Mouse (Mus musculus): ENCODE measurements at regions not wholly inside any gene's neighbourhood (a gene's known extent, or its start where the extent isn't known, plus 50 kb on each side); places are given as distances from the start of the nearest gene placed in this dataset.
A peak's percentile ranks its signal among the peaks of the same experiment; 100 is the strongest.
"Not testable (repeated sequence)": the region's sequence is repeated elsewhere in the genome, so short reads cannot be mapped to it uniquely, and the experiment has no call there.

DNA sequence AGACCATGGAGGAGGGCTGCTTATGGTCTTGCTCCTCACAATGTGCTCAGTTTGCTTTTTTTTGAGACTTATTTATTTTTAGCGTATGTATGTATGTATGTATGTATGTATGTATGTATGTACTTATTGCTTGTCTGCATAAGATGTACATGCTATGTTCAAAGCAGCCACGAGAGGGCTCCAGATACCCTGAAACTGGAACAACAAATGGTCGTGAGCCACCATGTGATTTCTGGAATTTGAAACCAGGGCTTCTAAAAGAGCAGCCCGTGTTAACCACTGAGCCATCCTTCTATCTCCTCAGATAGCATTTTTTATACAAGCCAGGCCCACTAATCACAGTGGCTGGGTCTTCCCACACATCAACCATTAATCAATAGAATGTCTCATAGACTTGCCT lies 611.2 kb downstream of the 5730507C01Rik start:
- no peak for DNase-seq (ENCODE audit: low spot score)
- no peaks in the 10 kb centered on the region for H3K4me1 ChIP-seq (replicated peaks; ENCODE audit: control insufficient read depth, insufficient read depth)
- no peaks in the 10 kb centered on the region for H3K36me3 ChIP-seq (ENCODE audit: control insufficient read depth, insufficient read depth, low read length)
- H3K4me2 ChIP-seq (replicated peaks; ENCODE audit: low read depth) = no peak overlapping the region
- no peaks in the 10 kb centered on the region for H3K27me3 ChIP-seq (ENCODE audit: control insufficient read depth, insufficient read depth, low read length)
- ATAC-seq (ENCODE audit: low FRiP score, low TSS enrichment) = no peak
- no peak for TF ChIP-seq EP300 (optimal IDR thresholded peaks at IDR 0.05)
- TF ChIP-seq CTCF (IDR thresholded peaks at IDR 0.05; ENCODE audit: low read depth) = no peak
- WGBS = 71% methylated on average over 4 of the region's 4 CpGs
- no peak overlapping the region for H3K4me3 ChIP-seq (ENCODE audit: low read depth, low read length)
- H3K9me3 ChIP-seq (ENCODE audit: control insufficient read depth, low read length) = no peaks in the 10 kb centered on the region
- no peak overlapping the region for H3K9ac ChIP-seq (ENCODE audit: low read length)
- H3K27ac ChIP-seq (replicated peaks) = no peak overlapping the region

DNA sequence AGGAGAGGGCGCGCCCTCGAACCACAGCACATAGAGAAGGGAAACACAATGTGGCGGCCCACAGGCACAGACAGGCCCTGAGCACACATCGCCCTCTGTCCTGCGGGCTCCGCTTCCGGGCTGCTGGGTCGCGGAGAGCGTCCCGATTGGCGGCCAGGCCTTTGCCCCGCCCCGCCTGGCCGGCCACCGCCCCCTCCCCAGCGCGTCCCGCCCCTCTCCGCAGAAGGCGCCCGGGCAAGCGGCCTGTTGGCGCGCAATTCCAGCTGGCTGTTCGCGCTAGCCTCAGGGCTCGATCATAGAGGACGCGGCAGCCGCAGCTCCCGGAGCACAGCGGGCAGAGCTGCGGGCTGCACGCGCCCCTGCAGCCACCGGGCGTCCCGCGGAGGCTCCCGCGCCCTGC lies 661.3 kb downstream of the 5730507C01Rik start:
- no peaks in the 10 kb centered on the region for H3K4me1 ChIP-seq (replicated peaks; ENCODE audit: control insufficient read depth, insufficient read depth)
- ATAC-seq (ENCODE audit: low FRiP score, low TSS enrichment) = 0 out of 2 replicates have a peak, but pooled peaks have one; percentile 38

DNA sequence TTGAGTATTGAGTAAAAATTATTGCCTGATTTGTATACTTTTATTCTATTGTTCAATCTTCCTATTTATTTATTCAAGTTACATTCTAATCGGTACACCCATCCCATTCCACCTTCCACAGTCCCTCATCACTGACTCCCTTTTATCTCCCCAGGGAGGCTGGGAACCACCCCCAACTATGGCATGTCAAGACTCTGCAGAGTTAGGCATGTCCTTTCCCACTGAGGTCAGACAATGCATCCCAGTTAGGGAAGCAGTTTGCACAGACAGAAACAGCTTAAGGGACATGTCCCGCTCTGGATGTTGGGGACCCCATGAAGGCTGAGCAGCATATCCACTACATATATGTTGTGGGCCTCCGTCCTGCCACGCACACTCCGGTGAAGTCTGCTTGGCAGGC lies 678.1 kb downstream of the 5730507C01Rik start:
- Histone ChIP-seq H3K36me3 (ENCODE audit: control insufficient read depth, insufficient read depth, low read length) (no peaks in the 10 kb centered on the region), H3K27ac (replicated peaks) (no peak overlapping the region), H3K9me3 (ENCODE audit: control insufficient read depth, low read length) (no peaks in the 10 kb centered on the region), H3K27me3 (ENCODE audit: control insufficient read depth, insufficient read depth, low read length) (no peaks in the 10 kb centered on the region), H3K9ac (ENCODE audit: low read length) (no peak overlapping the region), H3K4me2 (replicated peaks; ENCODE audit: low read depth) (no peak overlapping the region), H3K4me1 (replicated peaks; ENCODE audit: control insufficient read depth, insufficient read depth) (no peaks in the 10 kb centered on the region), H3K4me3 (ENCODE audit: low read depth, low read length) (no peak overlapping the region)
- DNase-seq (ENCODE audit: low spot score) (no peak), ATAC-seq (ENCODE audit: low FRiP score, low TSS enrichment) (no peak)
- WGBS = 97% methylated on average over 5 of the region's 5 CpGs
- TF ChIP-seq EP300 (optimal IDR thresholded peaks at IDR 0.05) (no peak), CTCF (IDR thresholded peaks at IDR 0.05; ENCODE audit: low read depth) (no peak)

More for the DNA sequence above, 661.3 kb downstream of the 5730507C01Rik start:
- Histone ChIP-seq H3K9me3 (ENCODE audit: control insufficient read depth, low read length) (no peaks in the 10 kb centered on the region), H3K27ac (replicated peaks) (no peak overlapping the region), H3K4me2 (replicated peaks; ENCODE audit: low read depth) (no peak overlapping the region), H3K4me3 (ENCODE audit: low read depth, low read length) (no peak overlapping the region), H3K27me3 (ENCODE audit: control insufficient read depth, insufficient read depth, low read length) (no peaks in the 10 kb centered on the region), H3K36me3 (ENCODE audit: control insufficient read depth, insufficient read depth, low read length) (no peaks in the 10 kb centered on the region), H3K9ac (ENCODE audit: low read length) (no peak overlapping the region)
- DNase-seq (ENCODE audit: low spot score) = no peak
- TF ChIP-seq CTCF (IDR thresholded peaks at IDR 0.05; ENCODE audit: low read depth) (no peak), EP300 (optimal IDR thresholded peaks at IDR 0.05) (no peak)
- 17% methylated on average over 35 of the region's 43 CpGs for WGBS

DNA sequence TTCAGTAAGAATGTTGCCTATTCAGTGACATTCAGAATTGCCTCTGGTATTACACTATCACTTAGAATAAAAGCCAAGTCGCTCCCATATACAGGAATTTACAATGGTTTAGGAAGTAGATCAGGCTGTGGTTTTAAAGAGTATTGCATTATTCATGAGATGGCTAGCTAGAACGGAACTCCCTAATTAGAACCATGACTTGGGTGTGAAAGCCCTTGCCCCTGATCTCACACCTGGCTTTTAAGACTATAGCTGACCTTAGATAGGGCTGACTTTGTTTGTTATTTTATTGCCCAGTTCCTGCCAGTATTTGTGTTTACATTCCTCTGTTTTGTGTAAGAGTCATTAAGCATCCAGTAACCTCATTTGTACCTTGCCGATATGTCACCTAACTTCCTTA lies 678.7 kb downstream of the 5730507C01Rik start:
- not testable (repeated sequence) for H3K27ac ChIP-seq (replicated peaks); H3K4me3 ChIP-seq (ENCODE audit: low read depth, low read length); H3K4me2 ChIP-seq (replicated peaks; ENCODE audit: low read depth); ATAC-seq (ENCODE audit: low FRiP score, low TSS enrichment); H3K27me3 ChIP-seq (ENCODE audit: control insufficient read depth, insufficient read depth, low read length); H3K4me1 ChIP-seq (replicated peaks; ENCODE audit: control insufficient read depth, insufficient read depth); DNase-seq (ENCODE audit: low spot score); H3K36me3 ChIP-seq (ENCODE audit: control insufficient read depth, insufficient read depth, low read length); H3K9me3 ChIP-seq (ENCODE audit: control insufficient read depth, low read length); H3K9ac ChIP-seq (ENCODE audit: low read length)
- WGBS = 77% methylated on average over 3 of the region's 3 CpGs

DNA sequence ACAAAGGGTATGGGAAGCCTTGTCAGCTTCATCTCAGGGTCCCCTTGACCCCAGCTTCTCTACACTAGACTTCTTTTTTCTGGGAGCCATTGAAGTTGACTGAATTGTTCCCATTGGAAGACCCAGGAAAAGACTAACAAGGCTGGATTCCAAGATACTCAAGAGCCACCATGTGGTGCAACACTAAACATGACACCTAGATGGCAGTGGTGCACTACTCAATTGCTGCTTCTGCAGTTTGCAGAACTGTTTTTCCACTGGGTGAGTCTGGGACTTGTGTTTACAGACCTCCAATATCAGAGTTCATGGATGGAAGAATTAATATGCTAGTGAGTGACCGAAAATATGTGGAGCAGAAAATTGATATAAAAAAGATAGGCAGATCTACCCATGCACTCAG lies 709.7 kb downstream of the 5730507C01Rik start:
- H3K4me3 ChIP-seq (ENCODE audit: low read depth, low read length); H3K9ac ChIP-seq (ENCODE audit: low read length); H3K9me3 ChIP-seq (ENCODE audit: control insufficient read depth, low read length); H3K4me2 ChIP-seq (replicated peaks; ENCODE audit: low read depth); H3K27me3 ChIP-seq (ENCODE audit: control insufficient read depth, insufficient read depth, low read length); H3K36me3 ChIP-seq (ENCODE audit: control insufficient read depth, insufficient read depth, low read length); DNase-seq (ENCODE audit: low spot score); ATAC-seq (ENCODE audit: low FRiP score, low TSS enrichment); H3K4me1 ChIP-seq (replicated peaks; ENCODE audit: control insufficient read depth, insufficient read depth); H3K27ac ChIP-seq (replicated peaks): not testable (repeated sequence)
- WGBS = 88% methylated on average over 1 of the region's 1 CpGs

DNA sequence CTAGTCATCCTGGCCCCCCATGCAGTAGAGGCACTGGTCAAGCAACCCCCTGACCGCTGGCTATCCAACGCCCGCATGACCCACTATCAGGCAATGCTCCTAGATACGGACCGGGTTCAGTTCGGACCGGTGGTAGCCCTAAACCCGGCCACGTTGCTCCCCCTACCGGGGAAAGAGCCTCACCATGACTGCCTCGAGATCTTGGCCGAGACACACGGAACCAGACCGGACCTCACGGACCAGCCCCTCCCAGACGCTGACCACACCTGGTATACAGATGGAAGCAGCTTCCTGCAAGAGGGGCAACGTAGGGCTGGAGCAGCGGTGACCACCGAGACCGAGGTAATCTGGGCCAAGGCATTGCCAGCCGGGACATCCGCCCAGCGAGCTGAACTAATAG lies 707.6 kb upstream of the Gm21863 start:
- 92% methylated on average over 21 of the region's 23 CpGs for WGBS

DNA sequence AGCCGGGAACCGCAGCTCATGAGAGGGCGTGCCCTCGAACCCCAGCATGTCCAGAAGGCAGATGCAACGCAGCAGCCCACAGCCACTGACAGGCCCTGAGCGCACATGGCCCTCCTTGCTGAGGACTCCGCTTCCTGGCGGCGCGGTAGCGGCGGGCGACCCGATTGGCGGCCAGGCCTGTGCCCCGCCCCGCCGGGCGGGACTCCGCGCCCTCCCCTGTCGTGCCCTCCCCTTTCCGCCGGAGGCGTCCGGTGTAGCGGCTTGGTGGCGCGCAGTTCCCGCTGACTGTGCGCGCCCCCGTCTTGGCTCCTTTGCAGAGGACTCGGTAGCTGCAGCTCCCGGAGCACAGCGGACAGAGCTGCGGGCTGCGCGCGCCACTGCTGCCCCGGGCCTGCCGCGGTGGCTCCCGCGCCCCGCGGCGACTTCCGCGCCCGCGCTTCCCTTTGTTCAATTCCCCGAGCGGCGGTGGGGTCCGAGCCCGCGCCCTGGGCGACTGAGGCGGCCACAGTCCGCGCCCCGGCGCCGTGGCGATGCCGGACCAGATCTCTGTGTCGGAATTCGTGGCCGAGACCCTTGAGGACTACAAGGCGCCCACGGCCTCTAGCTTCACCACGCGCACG lies 665.9 kb upstream of the Gm21863 start:
- Histone ChIP-seq H3K4me2 (replicated peaks; ENCODE audit: low read depth) (peak overlapping the region; percentile 25; the same call in 1 of the 2 replicates), H3K4me3 (ENCODE audit: low read depth, low read length) (peak overlapping the region; percentile 35)
- not testable (repeated sequence) for H3K9me3 ChIP-seq (ENCODE audit: control insufficient read depth, low read length); H3K27me3 ChIP-seq (ENCODE audit: control insufficient read depth, insufficient read depth, low read length); H3K27ac ChIP-seq (replicated peaks); H3K36me3 ChIP-seq (ENCODE audit: control insufficient read depth, insufficient read depth, low read length); H3K4me1 ChIP-seq (replicated peaks; ENCODE audit: control insufficient read depth, insufficient read depth); H3K9ac ChIP-seq (ENCODE audit: low read length)
- DNase-seq (ENCODE audit: low spot score) (peak; percentile 29), ATAC-seq (ENCODE audit: low FRiP score, low TSS enrichment) (0 out of 2 replicates have a peak, but pooled peaks have one; percentile 53)
- 9% methylated on average over 58 of the region's 75 CpGs for WGBS

More for the DNA sequence above, 707.6 kb upstream of the Gm21863 start:
- not testable (repeated sequence) for H3K4me3 ChIP-seq (ENCODE audit: low read depth, low read length); H3K9ac ChIP-seq (ENCODE audit: low read length); H3K4me1 ChIP-seq (replicated peaks; ENCODE audit: control insufficient read depth, insufficient read depth); DNase-seq (ENCODE audit: low spot score); ATAC-seq (ENCODE audit: low FRiP score, low TSS enrichment); H3K4me2 ChIP-seq (replicated peaks; ENCODE audit: low read depth); H3K27ac ChIP-seq (replicated peaks); H3K27me3 ChIP-seq (ENCODE audit: control insufficient read depth, insufficient read depth, low read length); H3K9me3 ChIP-seq (ENCODE audit: control insufficient read depth, low read length); H3K36me3 ChIP-seq (ENCODE audit: control insufficient read depth, insufficient read depth, low read length)

DNA sequence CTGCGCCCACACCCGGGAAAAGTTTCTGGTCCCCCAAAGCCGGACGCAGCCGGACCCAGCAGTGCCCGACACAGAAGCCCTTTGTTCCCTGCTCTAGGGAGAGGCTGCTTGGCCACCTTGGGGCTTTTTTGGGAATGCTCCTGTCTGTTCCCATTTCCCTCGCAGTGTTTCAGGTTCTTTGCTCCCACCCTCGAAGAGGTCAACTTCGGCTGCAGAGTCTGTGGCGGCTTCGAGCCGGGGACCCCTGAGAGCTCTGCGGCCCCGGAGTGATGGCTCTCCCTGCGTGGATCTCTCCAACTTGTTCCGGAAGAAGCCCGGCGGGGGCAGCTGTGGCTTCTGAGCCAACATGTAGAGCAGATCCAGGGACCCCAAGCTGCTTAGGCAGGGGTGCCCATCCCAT lies 665.3 kb upstream of the Gm21863 start:
- not testable (repeated sequence) for H3K27me3 ChIP-seq (ENCODE audit: control insufficient read depth, insufficient read depth, low read length); H3K4me1 ChIP-seq (replicated peaks; ENCODE audit: control insufficient read depth, insufficient read depth); H3K36me3 ChIP-seq (ENCODE audit: control insufficient read depth, insufficient read depth, low read length); ATAC-seq (ENCODE audit: low FRiP score, low TSS enrichment); H3K9me3 ChIP-seq (ENCODE audit: control insufficient read depth, low read length); DNase-seq (ENCODE audit: low spot score); H3K9ac ChIP-seq (ENCODE audit: low read length); H3K27ac ChIP-seq (replicated peaks)
- WGBS = 45% methylated on average over 18 of the region's 18 CpGs
- Histone ChIP-seq H3K4me3 (ENCODE audit: low read depth, low read length) (peak overlapping the region; percentile 35; the same call in 1 of the 2 replicates), H3K4me2 (replicated peaks; ENCODE audit: low read depth) (0 out of 2 replicates have a peak overlapping the region, but pooled peaks have one; percentile 25)

All from stomach, postnatal 0 days (tissue).